ENCODE assay signal across 6 mouse cellular contexts in genomic region chr9:50477270-50477669, GRCm38 (mm10). TPM values are rescaled to one million over a fixed set of nuclear protein-coding genes. Genes with fewer than 3 reads are reported as not detected.
"Had no signal": no experiment of that assay in that cellular context is flagged by ENCODE, and none has a peak within 500 bp of the region (broad histone marks: within the 10 kb centered on the region; RNA-seq: fewer than 3 reads in every experiment).

No protein-coding gene starts in this region.

- DNase-seq: midbrain, embryonic 14.5 days; right cerebral cortex, postnatal 14 days; thymus, postnatal 25 days; thymus, postnatal 4 days had no signal

RNA-seq across cellular contexts. Expression of gene Plet1, which starts 17.1 kb away (rescaled TPM):
- total RNA-seq: megakaryocyte, adult 5-6 weeks; megakaryocyte-erythroid progenitor cell, adult 5-6 weeks had no signal
